Mouse (Mus musculus) right cerebral cortex, postnatal 25 days (tissue): ENCODE measurements at regions not wholly inside any gene's neighbourhood (a gene's known extent, or its start where the extent isn't known, plus 50 kb on each side); places are given as distances from the start of the nearest gene placed in this dataset.

Source experiments
- DNase-seq: peaks from one replicate; pipeline ENCODE4 v3.0.0; 2022

DNA sequence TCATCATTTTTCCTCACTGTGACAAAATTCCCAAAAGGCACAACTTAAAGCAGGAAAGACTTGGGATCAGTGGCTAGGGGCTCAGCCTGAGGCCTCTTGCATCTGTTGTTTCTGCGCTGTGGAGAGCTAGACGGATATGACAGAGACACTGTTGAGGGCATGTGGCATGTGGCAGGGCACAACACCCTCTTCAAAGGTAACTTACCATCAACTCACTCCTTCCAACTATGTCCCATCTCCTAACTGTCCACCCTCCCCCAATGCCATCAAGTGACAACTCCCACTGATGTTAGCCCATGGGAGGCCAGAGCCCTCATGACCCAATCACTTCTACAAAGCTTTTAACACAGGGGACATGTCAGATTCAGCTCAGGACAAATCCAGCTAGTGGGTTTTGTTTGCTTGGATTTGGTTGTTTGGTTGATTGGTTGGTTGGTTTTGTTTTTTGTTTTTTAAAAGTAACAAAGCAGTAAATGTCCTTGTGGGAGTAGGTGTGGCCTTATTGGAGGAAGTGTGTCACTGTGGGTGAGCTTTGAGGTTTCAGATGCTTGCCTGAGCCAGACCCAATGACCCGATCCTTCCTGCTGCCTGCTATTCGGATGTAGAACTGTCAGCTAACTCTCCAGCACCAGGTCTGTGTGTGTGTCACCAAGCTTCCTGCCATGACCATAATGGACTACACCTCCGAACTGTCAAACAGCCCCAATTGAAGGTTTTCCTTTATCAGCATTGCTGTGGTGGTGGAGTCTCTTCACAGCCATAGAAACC, 53.2 kb upstream of the Lef1 start:
- DNase-seq: no peak

DNA sequence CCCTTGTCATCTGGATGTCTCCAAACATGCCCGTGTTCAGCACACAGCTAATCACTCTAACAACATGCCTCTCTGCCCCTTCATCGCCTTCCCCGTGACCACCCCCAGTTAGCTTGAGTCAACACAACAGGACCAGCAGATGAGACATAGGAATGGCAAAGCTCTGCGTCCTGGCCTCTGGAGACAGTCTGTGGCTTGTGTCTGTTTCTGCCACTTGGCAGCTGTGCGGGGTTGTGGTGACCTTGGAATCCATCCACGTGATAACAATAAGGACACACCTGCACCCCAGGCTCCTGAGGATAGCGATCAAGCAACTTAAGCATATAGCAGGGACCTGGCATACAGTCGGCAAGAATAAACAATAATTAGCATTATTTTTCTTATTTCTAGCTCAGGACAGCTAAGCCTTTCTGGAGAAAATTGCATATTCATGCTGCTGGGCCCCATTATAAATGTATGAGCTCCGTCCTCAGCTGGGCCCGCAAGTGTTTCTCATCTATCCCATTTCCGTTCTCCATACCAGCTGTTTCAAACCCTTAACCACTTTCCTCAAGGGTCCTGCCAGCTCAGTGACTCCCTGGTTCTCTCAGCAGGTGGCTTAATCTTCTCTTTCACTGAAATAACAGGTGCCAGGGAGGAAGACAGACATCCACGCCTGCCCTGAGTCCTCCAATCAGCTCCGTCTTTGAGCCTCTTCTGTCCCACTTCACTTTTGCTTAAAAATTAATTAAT, 55.9 kb upstream of the Lef1 start:
- DNase-seq: no peak

DNA sequence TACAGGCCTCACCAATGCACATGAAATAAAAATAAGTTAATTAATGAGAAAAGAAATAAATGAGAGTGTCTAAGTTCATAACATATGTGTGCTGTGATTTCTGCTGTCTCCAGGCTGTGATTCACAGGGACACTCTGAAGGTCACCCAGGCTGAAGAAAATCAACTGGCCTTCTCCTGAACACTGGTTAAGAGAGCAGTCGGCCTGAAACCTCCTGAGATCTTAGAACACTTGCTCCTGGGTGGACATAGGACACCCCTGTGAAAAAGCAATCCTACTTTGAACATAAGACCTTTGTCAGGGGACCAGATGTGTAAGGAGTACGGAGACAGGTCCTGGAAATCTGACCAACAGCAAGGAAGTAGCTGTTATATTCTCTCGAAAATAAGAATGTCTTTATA, 62.6 kb upstream of the Lef1 start:
- DNase-seq: no peak

DNA sequence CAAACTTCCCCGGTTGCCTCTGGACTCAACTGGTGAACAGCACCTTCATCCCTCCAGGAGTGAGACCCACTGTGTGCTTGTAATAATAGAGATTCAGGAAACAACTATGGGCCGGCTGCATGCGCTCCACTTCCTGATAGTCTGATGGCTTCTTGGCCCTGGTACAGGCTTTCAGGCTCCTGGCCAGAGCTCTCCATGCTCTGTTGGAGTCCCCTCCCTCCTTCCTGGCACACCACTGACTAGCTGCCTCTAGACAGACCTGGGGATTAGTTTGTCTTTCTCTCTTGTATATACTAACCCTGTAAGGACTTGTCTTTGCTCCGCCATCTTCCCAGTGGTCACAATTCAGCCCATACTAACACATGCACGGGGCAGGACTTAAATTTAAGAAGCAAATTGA, 63.9 kb upstream of the Lef1 start:
- no peak for DNase-seq

DNA sequence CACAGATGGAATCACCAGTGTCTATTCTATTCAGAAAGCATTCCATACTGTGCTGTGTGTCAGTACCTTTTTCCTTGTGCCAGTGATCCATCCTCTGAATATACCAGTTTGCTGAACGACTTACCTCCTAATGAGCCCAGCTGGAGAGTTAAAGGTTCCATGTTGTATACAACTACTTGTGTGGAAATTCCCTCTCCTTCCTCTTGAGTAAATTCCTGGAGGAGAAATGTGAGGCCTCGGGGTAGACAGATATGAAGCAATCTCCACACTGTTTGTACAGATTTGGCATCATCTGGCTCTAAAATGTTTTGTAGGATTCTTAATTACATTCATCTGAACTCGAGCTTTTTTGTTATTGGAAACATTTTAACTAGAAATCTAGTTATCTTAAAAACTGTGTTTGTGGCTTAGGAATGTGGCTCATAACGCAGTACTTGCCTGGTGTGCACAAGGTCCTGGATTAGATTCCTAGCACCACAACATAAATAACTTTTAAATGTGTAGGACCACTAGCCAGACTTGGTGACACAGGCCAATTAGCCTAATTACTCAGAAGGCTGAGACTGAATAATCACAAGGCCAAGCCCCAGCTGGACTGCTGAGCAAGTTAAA, 70.0 kb upstream of the Lef1 start:
- no peak for DNase-seq

DNA sequence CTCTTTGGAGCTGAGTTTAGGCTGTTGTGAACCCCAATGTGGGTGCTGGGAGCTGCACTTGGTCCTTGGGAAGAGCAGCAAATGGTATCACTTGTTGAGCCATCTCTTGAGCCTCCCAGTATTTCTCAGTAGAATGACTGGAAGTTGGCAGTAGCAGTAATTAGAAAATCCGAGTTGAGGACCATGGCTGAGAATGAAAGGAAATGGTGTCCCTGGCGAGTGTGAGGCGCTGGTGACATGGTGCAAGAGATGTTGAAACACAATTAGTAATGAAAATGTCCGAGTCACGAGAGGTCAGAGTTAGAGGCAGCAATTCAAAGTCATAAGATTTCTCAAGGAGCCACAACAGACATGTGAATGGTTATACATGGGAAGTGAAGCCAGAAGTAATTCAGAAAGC, 73.2 kb upstream of the Lef1 start:
- no peak for DNase-seq

DNA sequence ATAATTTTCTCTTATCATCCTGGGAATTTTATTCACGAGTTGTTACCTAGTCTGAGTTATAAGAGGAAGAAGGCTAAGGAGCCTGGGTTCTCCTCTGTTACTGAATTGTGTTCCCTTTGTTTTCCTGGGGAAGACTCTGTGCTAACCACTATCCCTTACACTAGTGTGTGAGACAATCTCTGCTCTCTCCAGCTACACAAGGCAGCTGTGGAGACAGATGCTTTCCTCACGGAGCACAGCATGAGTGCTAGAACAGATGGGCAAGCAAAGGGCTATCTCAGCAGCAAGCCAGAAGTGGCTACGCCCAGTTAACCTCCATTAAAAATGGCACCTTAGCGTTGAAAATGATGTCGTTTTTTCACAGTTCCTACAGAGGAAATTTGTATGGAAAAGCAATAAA, 75.5 kb upstream of the Lef1 start:
- no peak for DNase-seq

DNA sequence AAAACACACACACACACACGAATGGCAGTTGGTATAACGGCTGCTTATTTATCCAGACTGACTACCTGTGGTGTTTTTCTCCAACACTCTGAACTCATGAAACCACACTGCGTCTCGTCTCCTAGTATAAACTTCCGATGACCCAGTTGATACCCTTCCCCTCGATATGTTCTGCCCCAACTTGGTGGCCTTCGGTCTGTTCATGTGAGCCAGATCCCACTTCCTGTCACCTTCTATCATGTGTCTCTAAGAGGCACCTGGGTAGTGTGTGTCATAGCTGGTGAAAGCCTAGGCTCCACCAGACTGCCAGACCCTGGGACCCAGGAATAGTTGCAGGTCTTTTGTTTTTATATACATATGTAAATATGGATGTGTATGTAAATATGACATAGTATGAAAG, 83.9 kb upstream of the Lef1 start:
- no peak for DNase-seq

DNA sequence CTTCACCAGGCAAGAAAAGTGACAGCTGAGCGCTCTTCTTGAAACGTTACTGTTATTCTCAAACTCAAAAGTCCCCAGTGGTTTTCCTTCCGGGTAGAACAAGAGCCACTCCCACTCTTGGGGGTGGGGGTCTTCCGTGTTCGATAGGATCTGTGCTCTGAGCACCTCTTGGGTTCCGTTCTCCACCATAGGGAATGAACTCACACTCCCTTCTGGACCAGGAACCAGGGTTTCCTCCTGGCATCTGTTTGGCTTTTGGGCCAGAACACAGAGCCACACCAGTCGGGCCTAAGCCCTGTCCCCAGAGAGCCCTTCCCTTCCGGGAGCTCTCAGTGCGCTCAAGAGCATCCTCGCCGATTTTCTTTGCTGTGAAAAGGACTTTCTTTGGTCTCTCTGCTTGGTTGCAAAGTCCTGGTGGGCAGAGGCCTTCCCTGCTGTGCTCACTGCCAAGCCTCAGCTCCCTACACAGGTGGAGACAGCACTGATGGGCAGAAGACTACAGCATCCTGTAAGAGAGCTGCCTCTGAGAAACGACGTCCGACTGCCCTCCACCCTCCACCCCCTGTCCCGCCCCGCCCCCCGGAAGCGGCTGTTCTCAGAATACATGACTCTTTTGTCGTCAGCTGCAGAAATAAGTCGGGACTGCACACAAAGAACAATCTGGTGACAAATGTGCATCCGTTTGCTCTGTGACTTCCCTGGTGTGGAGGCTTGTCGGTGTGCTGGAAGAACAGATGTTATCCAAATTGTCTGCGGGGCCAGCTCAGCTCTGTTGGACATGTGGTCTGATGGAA, 90.9 kb upstream of the Lef1 start:
- no peak for DNase-seq

DNA sequence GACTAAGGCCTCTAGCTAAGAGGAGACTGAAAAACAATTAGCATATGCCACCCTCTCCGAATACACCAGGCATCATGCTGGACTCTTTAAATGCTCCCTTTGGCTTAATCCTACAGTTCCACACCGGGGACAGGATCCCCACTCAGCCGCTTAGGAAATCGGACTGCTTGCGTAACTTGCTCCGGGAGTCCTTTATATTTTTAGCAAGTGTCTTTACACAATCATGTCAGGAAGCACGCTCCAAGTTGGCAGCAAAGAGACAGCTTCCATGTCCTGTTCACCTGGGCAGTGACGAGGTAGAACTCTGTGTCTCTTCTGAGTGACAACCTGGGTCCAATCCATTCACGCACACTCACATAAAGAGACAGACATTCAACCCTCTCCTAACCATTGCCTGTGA, 92.4 kb upstream of the Lef1 start:
- no peak for DNase-seq

DNA sequence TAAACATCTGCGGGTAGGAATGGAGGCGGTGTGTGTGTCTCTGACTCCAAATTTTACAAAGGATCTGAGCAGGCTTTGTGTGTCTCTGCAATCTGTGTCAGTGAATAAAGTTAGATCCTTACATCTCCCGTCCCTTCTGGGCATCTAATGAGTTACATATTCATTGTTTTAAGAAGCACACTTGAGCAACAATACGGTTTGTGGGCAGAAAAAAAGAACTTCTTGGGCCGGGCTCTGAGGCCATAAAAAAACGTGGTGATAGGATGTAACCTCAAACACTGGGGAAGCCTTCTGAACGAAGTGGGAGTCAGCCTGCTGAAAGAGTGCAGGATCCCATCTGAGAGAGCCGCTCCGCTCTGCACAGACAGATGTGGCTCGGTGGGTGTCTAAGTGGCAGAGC, 94.2 kb upstream of the Lef1 start:
- DNase-seq: no peak

DNA sequence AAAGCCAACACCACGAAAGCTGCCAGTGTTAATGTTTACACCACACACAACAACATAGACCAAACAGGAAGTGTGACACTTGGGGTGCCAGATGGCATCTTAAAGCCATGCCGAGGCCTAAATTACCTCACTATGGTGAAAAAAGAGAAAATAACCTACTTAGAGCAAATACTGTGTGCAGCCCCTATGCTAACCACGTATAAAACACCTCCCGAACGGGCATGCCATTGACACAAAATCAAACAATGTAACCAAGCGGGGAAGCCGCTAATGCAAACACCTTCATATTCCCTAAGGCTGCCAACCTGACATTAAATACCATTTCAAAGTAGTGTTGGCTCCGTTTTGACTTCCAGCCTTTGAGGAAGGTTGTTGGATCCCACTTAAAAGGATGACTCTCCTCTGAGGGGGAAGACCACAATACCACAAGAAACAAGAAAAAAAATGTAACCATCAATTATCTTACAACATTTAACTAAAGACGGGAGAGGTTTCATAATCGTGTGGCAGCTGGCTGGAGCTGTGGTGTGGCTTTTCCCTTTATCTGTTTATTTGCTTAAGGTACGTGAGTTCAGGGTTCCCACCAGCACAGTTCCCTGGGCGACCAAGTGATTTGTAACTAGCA, 96.1 kb upstream of the Lef1 start:
- DNase-seq: no peak

DNA sequence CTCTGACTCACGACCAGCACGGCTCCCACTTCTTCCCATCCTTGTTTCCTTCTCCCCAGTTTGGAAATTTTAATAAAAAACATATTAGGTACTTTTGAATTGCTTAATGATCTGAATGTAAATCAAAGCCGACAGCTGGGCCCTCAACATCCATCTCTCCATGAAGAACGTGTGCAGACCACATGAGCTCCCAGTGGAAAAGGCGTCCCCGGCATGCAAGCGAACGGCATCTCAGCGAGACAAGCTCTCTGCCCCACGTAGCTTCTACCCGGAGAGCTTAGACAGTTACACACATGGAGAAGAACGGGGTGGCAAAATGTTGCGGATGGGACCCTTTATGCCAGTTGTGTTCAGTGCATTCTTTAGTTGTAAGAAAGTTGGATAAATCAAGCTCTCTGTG, 109.6 kb upstream of the Lef1 start:
- no peak for DNase-seq

DNA sequence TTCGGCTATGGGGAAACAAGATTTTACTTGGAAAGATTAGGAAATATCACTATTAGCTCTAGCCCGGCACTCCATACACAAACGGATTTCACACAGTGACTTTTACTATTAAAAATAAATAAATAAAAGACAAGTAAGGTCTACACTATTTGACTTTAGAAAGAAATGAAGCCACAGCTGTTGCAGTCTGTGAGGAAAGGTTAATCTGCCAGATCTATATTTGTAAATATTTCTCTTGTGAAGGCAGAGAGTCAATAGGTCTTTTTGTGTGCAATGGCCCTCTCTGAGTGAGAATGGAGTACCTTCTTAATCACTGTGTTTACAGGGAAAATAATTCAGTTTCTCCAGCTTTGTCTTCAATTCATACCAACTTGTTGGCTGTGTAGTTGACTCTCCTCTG, 110.0 kb upstream of the Lef1 start:
- DNase-seq: no peak

DNA sequence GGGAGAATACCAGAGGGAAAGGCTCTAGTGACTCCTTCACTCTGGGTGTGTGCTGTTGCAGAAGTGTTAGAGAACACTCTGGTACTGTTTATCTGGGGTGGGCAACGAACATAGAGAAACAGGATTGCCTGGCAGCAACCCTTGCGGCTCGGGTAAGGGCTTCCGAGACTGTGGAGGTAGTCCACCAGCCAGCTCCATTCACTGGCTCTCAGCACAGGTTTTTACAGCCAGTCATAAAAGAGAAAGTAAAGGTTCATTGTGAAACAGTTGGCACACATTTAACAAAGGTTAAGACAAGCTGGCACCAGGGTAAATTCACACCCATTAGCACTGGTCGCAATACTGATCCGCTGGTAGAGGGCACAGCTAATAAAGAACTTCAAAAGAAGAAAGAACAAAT, 110.5 kb upstream of the Lef1 start:
- no peak for DNase-seq

DNA sequence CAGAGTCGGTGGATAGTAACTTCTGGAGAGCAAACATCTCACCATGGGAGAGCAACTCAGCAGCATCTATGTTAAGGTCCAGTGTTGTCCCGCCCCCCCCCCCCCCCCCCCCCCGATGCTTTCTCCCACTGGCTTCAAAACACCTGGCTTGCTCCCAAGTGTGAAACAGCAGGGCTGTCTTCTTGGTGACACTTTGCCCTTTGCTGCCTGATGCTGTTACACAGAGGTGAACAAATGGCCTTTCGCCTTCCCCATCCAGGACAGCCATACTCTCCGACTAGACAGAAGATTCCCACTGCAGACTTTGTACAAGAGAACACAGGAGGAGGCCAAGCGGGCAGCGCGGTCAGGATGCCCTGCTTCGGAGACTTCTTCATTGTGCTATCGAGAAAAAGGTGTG, 111.8 kb upstream of the Lef1 start:
- no peak for DNase-seq

DNA sequence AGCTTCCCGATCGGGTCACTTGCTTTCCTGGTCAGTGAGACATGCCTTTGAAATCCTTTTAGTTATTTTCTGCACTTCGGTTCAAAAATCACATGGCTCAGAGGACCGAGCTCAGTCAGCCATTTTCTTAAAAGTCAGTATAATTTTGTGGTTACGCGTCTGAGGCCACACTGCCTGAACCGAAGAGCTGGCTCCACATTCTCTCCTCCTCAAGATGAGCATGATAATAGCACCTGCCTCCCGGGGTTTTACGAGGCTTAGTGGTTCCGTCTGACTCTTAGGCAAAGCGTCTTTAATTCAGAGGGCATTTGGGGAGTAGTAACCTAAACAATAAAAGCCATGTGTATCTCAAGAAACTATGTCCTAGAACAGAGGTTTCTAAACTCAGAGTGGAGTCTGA, 113.5 kb upstream of the Lef1 start:
- DNase-seq: no peak

DNA sequence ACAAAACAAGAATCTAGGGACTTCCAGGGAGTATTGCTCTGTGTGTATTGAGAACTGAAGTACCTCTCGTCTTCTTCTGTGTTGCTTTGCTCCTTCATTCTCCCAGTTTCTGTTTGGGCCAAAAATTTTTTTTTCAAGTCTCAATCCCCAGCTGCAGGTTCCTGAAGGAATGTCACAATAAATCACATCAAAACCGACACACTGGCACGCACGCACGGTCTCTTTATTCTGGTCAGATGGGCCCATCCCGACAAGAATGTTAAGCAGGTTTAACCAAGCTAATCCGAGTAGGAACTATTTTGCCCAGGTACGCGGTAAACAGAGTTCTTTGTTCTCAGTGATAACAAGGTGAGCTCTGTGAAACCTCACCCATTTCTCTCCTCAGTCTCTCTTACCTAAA, 118.3 kb upstream of the Lef1 start:
- no peak for DNase-seq

DNA sequence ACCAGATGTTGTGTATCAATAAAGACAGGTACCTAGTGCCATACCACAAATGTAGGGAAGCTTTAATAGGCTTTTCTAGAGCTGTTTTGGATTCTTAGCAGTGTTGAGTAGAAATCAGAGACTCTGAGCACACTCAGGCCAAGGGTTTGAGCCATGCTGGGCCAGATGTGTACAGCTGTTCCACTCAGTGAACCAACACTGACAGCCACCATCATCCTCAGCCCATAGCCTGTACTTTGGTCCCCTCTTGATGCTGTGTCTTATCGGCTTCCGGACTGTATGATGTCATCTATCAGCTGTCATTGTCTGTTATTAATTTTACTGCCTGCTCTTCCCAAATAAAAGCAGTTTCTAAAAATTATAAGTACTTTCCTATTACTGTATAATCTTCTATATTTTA, 123.6 kb upstream of the Lef1 start:
- DNase-seq: no peak

DNA sequence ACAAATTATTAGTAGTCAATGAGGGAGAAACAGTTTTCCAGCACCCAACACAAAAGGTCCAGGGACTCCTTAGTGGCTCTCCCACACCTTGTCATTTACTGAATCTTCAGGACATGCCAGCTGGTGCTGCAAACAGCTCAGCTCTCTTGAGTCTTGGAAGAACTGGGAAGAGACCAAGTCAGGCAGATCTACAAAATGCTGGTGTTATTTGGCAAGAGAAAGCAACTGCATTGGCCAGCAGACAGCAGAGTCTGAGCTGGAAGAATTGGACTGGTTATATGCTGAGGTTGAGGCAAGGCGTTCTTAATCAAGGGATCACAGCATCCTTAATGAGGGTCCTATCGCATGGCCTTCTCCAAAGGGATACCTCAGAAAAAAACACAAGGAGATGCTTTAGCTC, 124.2 kb upstream of the Lef1 start:
- no peak for DNase-seq

DNA sequence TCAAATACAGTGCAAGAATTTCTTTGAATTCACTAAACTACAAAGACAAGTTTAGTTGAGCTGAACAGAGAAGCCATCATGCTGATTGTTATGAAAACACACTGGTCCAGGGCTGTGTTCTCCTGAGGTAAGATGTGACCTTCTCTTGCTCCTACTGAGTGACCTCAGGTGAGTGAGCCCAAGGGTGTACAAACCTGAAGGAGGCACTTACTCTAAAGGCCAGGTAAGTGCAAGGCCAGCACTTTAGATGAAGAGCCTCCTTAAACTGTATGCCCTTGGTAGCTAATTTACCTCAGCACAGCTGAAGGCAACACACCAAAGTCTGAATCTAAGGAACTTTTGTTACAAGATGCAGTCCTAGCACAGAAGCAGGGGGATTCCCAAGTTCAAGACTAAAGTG, 128.7 kb upstream of the Lef1 start:
- no peak for DNase-seq

DNA sequence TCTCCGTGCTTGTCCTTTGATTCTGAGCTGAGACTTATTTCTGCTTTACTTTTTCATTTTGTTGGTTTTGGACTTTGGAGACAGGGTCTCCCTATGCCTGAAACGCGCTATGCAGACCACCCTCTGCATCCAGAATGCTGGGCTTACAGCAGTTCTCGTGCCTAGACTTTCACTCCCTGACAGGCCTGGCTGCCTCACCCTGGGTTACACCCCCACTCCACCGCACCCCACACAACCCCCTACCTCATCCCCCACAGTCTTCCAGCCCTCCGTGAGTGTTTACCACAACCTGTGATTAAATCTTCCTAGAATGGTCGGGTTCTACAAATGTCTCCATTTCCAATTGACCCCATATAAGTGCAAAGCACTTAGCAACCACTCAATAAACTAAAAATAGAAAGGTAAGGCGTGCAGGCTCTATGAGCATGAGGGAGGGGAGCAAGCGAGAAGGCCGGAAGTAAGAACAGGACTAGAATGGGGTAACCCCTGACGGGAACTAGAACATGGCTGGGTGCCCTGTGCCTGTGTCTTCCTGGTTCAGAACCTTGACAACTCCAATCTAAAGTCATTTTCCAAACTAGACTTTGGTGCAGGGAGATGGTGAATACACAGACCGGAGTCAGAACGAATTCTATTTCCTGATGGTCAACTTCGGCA, 131.2 kb upstream of the Lef1 start:
- no peak for DNase-seq
